Comparison of ENCODE assay signal across 8 mouse cellular contexts in genomic region chr9:113932501-113932900, GRCm38 (mm10). TPM values are rescaled to one million over a fixed set of nuclear protein-coding genes. Genes with fewer than 3 reads are reported as not detected.
A peak's percentile ranks its signal among the peaks of the same experiment; 100 is the strongest.
DNase-seq lines count a peak whose midpoint lies in the region; ATAC-seq lines count a peak whose summit lies in the region.

No protein-coding gene starts in this region.

- peak overlapping the region; percentile 89 for H3K27ac ChIP-seq in lung, embryonic 16.5 days (ENCODE audit: low read length)
- H3K27ac ChIP-seq in brown adipose tissue, adult 24 weeks (replicated peaks; ENCODE audit: low read depth, low read length): peak overlapping the region; percentile 73
- peak overlapping the region; percentile 98 for H3K27ac ChIP-seq in liver, embryonic 11.5 days (ENCODE audit: low read depth, low read length)
- H3K27ac ChIP-seq in stomach, embryonic 15.5 days: peak overlapping the region; percentile 89

- no peaks in the 10 kb centered on the region for H3K36me3 ChIP-seq in lung, embryonic 16.5 days (ENCODE audit: control insufficient read depth, insufficient read depth, low read length)
- no peaks in the 10 kb centered on the region; the same call in 1 of the 2 replicates for H3K36me3 ChIP-seq in liver, embryonic 11.5 days (ENCODE audit: control insufficient read depth, insufficient read depth, low read length)
- H3K36me3 ChIP-seq in stomach, embryonic 15.5 days: no peaks in the 10 kb centered on the region

- no peak for DNase-seq in lung, postnatal 4 days
- peak; percentile 4 to 11 for DNase-seq in heart, postnatal 14 days
- peak; percentile 39 for DNase-seq in liver, embryonic 11.5 days (ENCODE audit: low spot score)
- no peak for DNase-seq in layer of hippocampus, adult 8-10 months (ENCODE audit: low spot score in 2 of 2)
- no peak for DNase-seq in urinary bladder, postnatal 25 days (ENCODE audit: low spot score)

- peak overlapping the region; percentile 92 for H3K4me3 ChIP-seq in lung, embryonic 16.5 days (ENCODE audit: low read length)
- peak overlapping the region; percentile 97 for H3K4me3 ChIP-seq in brown adipose tissue, adult 24 weeks (ENCODE audit: insufficient read depth, low read depth, low read length)
- peak overlapping the region; percentile 93 for H3K4me3 ChIP-seq in liver, embryonic 11.5 days (ENCODE audit: low read depth, low read length)
- peak overlapping the region; percentile 98 for H3K4me3 ChIP-seq in stomach, embryonic 15.5 days (replicated peaks)

- no peaks in the 10 kb centered on the region for H3K9me3 ChIP-seq in lung, embryonic 16.5 days (ENCODE audit: control insufficient read depth, low read length)
- no peaks in the 10 kb centered on the region for H3K9me3 ChIP-seq in liver, embryonic 11.5 days (ENCODE audit: control insufficient read depth, low read length)
- H3K9me3 ChIP-seq in stomach, embryonic 15.5 days: no peaks in the 10 kb centered on the region

- no peaks in the 10 kb centered on the region for H3K27me3 ChIP-seq in lung, embryonic 16.5 days (ENCODE audit: control insufficient read depth, insufficient read depth, low read depth, low read length)
- no peaks in the 10 kb centered on the region for H3K27me3 ChIP-seq in liver, embryonic 11.5 days (replicated peaks; ENCODE audit: control insufficient read depth, insufficient read depth, low read length)
- no peaks in the 10 kb centered on the region for H3K27me3 ChIP-seq in stomach, embryonic 15.5 days (replicated peaks)

- peak overlapping the region; percentile 97 for H3K9ac ChIP-seq in lung, embryonic 16.5 days (ENCODE audit: low read length)
- peak overlapping the region; percentile 94 for H3K9ac ChIP-seq in liver, embryonic 11.5 days (ENCODE audit: low read depth, low read length)
- H3K9ac ChIP-seq in stomach, embryonic 15.5 days: peak overlapping the region; percentile 97

- 12% methylated on average over 11 of the region's 11 CpGs for WGBS in lung, embryonic 16.5 days
- 19% methylated on average over 11 of the region's 11 CpGs for WGBS in liver, embryonic 11.5 days
- WGBS in stomach, embryonic 15.5 days: 16% methylated on average over 11 of the region's 11 CpGs

- peak overlapping the region; percentile 66 for H3K4me2 ChIP-seq in lung, embryonic 16.5 days (ENCODE audit: low read depth, low read length)
- H3K4me2 ChIP-seq in liver, embryonic 11.5 days: peak overlapping the region; percentile 81
- H3K4me2 ChIP-seq in stomach, embryonic 15.5 days: peak overlapping the region; percentile 75

- H3K4me1 ChIP-seq in lung, embryonic 16.5 days (replicated peaks; ENCODE audit: control insufficient read depth, insufficient read depth, low read length): peaks cover 10% of the 10 kb centered on the region; the same call in 1 of the 2 replicates
- H3K4me1 ChIP-seq in brown adipose tissue, adult 24 weeks (ENCODE audit: control insufficient read depth, insufficient read depth, insufficient read length, low read length): peaks cover 11% of the 10 kb centered on the region
- peaks cover 33% of the 10 kb centered on the region for H3K4me1 ChIP-seq in liver, embryonic 11.5 days (replicated peaks; ENCODE audit: control insufficient read depth, insufficient read depth, low read length)
- peaks cover 20% of the 10 kb centered on the region for H3K4me1 ChIP-seq in stomach, embryonic 15.5 days

- intact Hi-C loops in heart, postnatal 14 days (cut with DNase I): loop anchor here (5.0 kb wide), 1 partner anchor 190 kb away; the partner anchor contains the start of gene Clasp2

- no peak for ATAC-seq in lung, embryonic 16.5 days (ENCODE audit: low read depth)
- no peak for ATAC-seq in liver, embryonic 11.5 days (replicated peaks; ENCODE audit: low FRiP score)
- no peak for ATAC-seq in stomach, embryonic 15.5 days (ENCODE audit: insufficient read depth, low FRiP score, low read depth)

RNA-seq across cellular contexts. Expression of gene Ubp1, which starts 1.8 kb away (rescaled TPM):
- 22.6 and 26.8 TPM in 2 replicates for polyA plus RNA-seq in lung, embryonic 16.5 days (2015; fragmentation: Nextera tagmentation; extraction: Ambion mirVana)
- 23.6 and 27.8 TPM in 2 replicates for polyA plus RNA-seq in brown adipose tissue, adult 24 weeks (2012; ENCODE audit: insufficient read depth, insufficient read length, missing spikeins)
- total RNA-seq in heart, postnatal 14 days (2021): 10 to 100 TPM; 28.8 to 32.0 TPM
- polyA plus RNA-seq in liver, embryonic 11.5 days (2014; fragmentation: Nextera tagmentation; extraction: Ambion mirVana): 57.4 and 58.5 TPM in 2 replicates
- 35.6 and 36.7 TPM in 2 replicates for polyA plus RNA-seq in stomach, embryonic 15.5 days (2015; fragmentation: Nextera tagmentation; extraction: Ambion mirVana)
- 10 to 100 TPM; 68.5 to 87.8 (median 80.9) TPM for total RNA-seq in layer of hippocampus, adult 8-10 months (2022)

Comparison
In these comparisons a context has a peak if more than half of its experiments do, and no peak if none do; other contexts are left out.
1. DNase-seq: peak in heart, postnatal 14 days (2 of 2) and liver, embryonic 11.5 days (single experiment); none in lung, postnatal 4 days (0 of 2), layer of hippocampus, adult 8-10 months (0 of 2) and urinary bladder, postnatal 25 days (single experiment).
2. Peak in every context shown above with its lines, with median percentiles within 50 percentile points of each other: H3K27ac ChIP-seq, H3K4me2 ChIP-seq, H3K4me3 ChIP-seq and H3K9ac ChIP-seq.